Mouse (Mus musculus): ENCODE results near the gene Kdelr3. TPM values are rescaled to one million over a fixed set of nuclear protein-coding genes. Genes with fewer than 3 reads are reported as not detected.

Gene Kdelr3
- total RNA-seq (2014; fragmentation: Nextera tagmentation) (0.38 TPM in 1 of 2 replicates, not detected in the other), total RNA-seq (2017) (0.56 TPM in 1 of 2 replicates, not detected in the other)

DNA sequence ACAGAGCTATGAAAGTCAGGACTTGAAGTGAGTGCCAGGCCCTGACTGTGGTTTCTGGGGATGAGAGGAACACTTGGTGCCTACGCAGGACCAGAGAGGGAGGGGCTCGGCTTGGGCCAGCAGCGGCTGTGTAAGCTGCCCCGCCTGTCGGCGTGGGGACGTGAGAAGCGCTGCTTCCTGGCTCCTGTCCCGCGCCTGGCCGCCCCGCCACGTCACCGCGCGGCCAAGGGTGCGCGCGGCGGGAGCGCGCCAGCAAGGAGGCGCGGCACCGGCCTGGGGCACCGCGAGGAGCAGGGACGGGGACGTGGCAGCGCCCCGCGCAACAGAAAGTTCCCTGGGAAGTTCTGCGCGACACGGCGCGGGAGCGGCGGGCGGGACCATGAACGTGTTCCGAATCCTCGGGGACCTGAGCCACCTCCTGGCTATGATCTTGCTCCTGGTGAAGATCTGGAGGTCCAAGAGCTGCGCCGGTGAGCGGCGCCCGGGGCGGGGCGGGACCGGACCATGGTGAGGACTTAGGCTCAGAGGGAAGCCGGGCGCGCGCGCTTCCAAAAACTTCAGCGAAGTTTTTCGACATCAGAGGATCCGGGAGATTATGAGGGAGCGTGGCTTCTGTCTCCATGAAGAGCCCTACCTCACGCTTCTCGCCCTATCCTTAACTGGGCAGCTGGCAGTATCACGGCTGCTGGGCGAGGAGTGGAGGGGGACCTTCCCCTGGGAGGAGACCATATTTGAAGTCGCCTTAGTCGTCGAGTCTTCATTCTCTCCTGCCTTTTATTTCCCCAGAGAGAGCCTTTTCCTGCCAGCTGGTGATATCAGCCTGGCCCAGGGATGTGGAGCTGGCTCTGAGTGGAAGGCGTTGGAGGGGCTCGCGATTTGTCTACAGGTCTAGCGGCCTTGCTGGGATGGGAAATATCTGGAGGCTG lies at the start of gene Kdelr3:
TSS of gene Kdelr3 (plus strand) at position 241 of the 926 bp plus-strand sequence.
- ATAC-seq (replicated peaks; ENCODE audit: poor library complexity, severe bottlenecking) = peak; percentile 57

DNA sequence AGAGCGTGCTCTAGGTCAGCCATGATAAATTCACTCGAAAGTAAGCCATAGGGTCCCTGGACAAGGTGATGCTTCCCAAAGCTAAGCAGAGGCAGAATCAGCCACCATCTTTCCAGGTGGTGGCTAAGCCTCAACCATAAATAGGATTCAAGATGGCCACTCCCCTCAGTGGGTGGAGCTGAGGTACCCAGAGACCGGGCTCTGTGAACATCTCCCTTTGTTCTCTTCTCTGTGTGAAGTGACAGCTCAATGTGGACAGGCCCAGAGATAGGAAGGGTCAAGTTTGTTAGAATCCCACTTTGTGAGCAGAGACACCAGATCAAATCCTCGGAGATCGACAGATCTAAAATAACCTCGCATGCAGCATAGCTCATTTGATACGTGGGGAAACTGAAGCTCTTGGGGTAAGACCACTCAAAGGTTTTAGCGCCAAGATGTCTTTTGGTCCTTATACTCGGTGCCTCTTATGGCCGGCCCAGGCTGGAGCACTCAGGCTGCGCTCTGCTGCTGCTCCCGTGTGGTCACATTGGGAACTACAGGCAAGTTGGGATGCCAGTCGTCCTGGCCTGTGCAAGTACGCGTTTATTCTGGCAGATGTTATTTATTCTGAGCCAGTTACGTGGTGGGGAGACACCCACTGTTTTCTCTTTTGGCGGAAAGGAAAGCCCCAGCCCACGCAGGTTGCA lies 49.5 kb upstream of the Kdelr3 start:
- ATAC-seq (replicated peaks; ENCODE audit: poor library complexity, severe bottlenecking) = peak; percentile 89

DNA sequence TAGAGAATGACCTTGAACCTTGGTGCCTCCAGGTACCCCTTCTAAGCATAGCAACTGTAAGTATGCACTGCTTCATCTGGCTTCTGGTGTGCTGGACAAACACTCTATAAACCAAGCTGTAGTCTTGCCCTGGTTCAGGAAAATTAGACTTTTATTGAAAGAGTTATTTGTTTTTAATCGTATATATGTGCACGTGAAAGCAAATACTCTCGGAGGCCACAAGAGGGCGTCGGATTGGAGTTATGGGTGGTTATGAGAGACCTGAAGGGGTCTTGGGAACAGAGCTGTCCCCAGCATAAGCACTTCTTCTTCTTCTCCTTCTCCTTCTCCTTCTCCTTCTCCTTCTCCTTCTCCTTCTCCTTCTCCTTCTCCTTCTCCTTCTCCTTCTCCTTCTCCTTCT lies 46.6 kb upstream of the Kdelr3 start:
- no peak for ATAC-seq (replicated peaks; ENCODE audit: poor library complexity, severe bottlenecking)

DNA sequence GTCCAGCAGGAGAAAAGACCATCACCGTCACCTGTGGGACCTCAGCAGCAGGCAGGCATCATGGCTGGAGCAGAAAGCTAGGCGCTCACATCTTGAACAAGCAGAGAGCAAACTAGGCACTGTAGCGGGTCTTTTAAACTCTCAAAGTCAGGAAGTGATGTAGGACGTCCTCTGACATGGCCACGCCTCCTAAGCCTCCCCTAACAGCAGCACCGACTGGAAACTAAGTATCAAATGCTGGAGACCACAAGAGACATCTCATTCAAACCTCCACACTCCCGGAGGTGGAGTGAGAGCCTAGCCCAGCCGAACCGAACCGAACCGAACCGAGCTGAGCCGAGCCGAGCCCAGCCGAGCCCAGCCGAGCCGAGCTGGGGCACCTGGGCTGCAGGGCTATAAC lies 45.6 kb upstream of the Kdelr3 start:
- ATAC-seq (replicated peaks; ENCODE audit: poor library complexity, severe bottlenecking) = no peak

DNA sequence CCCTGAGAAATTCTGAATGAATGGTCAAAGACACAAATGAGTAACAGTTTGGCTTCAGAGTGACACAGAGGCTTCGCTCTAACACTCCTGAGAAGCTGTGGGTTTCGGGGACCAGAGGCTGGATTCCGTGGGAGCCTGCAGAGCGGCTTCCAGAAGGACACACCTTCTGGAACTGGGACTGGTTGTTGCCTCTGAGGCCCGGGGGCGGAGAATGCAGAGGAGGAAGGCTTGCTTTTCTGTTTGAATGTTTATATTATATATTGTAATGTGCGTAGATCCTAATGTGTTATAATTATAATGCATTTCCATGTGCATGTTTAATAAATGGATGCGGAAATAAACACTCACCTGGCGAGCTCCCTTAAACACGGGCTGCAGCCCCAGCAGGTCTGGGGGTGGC lies 45.1 kb upstream of the Kdelr3 start:
- no peak for ATAC-seq (replicated peaks; ENCODE audit: poor library complexity, severe bottlenecking)

DNA sequence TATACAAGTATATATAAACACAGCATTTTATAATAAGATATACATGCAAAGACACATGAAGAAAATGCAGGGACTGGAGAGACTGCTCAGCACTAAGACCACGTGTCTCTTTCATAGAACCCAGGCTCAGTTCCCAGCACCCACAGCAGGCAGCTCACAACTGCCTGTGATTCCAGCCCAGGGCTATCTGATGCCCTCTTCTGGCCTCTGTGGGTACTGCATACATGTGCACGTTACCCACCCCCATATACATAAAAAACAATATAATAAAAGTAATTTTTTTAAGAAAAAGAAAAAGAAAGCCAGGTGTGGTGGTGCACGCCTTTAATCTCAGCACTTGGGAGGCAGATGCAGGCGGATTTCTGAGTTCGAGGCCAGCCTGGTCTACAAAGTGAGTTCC lies 43.2 kb upstream of the Kdelr3 start:
- no peak for ATAC-seq (replicated peaks; ENCODE audit: poor library complexity, severe bottlenecking)

DNA sequence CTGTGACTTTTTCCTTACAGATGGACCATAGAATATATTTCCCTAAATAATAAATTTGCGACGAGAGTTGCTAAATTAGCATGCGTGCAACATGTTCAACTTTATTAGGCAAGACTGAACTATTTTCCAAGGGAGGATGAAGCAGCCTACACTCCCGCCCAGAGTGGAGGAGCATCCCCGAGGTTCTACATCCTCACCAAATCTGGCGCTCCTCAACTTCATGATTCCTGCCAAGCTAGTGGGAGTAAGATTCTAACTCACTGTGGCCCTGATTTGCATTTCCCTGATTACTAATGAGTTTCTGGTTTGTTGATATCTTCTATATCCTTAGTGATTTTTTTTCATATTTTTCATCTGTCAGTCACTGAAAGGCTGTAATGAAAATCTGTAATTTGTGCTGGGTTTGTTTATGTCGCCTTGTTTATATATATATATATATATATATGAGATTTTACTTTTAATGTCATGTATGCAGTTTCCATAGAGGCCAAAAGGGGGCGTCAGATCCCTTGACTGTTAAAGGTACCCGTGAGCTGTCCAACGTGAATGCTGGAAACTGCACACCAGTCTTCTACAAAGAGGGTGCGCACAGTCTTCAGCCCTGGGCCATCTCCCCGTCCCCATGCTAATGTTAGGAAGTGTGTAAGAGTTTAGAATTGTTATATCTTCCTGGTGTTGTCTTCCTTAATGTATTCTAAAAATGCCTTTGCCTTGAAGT lies 42.4 kb upstream of the Kdelr3 start:
- no peak for ATAC-seq (replicated peaks; ENCODE audit: poor library complexity, severe bottlenecking)

DNA sequence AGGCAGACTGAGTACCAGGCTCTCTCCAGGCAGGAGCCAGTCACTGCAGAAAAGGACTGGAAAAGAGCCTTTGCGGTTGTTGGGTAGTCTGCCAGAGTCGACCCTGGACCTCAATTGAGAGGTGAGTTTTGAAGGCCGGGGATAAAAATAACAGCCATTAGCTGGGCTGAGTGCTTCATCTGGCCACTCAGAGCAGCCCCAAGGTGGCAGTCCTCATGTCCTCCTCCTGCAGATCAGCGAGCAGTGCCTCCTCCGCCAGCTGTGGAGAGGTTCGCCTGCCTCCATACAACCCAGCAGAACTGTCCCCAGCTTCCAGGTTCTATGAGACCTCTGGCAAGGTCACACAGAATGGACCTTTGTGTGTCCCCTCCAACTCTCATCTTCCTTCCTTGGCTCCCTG lies 39.0 kb upstream of the Kdelr3 start:
- ATAC-seq (replicated peaks; ENCODE audit: poor library complexity, severe bottlenecking) = no peak

DNA sequence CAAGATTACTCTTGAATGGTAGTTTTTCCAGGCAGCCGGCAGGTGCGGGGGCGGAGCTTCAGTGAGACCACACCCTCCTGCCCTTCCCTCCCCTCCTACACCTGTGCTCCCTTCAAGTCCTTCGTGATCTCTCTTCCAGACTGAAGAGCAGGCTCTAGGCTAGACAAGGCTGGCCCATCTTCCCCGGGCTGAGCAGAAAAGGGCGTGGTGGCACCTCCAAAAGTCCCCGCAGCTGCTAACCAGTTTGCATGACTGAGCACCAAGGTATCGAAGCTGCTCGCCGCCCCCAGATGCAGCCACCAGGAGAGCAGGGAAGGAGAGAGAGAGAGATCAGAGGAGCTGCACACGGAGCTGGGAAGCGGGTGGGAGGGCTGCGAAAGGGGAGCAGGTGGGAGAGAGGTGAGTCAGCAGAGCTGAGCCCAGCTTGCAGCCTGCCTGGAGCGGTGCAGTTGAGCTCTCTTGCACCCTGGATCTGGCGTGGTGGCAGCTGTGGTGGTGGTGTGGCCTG lies 35.0 kb upstream of the Kdelr3 start:
- no peak for ATAC-seq (replicated peaks; ENCODE audit: poor library complexity, severe bottlenecking)

DNA sequence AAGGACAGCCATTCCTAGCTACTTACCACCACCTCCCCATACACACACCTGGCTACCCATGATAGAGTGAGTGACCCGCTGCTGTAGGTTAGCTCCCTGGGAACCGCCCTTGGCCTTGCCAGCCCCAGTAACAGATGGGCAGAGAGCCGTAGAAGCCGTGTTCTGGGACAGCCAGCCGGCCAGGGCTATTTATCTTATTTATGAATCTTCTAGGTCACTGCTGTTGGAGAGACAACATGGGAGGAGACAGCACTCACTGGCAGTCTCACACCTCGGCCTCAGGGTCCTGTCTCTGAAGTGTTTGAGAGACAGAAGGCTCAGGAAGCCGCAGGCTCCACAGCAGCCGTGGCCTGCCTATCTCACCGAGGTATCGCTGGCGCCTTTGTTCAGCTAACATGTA lies 26.7 kb upstream of the Kdelr3 start:
- no peak for ATAC-seq (replicated peaks; ENCODE audit: poor library complexity, severe bottlenecking)

DNA sequence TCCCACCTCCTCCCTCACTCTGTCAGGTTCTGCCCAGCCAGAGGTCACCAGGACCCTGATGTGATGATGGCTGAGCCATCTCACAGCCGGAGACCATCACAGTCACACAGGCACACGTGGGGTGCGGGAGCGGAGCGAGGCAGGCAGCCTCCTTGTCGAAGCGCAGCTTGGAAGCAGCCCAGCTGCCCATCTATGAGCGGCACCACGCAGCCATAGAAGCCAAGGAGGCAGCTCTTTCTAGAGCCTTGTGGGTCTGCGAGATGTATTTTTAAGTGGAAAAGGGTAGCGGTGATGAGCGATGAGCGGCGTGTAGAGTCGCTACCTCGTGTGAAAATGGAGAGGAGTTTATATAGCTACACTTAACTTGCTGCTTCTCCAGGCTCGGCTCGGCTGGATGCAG lies 22.7 kb upstream of the Kdelr3 start:
- ATAC-seq (replicated peaks; ENCODE audit: poor library complexity, severe bottlenecking) = no peak

DNA sequence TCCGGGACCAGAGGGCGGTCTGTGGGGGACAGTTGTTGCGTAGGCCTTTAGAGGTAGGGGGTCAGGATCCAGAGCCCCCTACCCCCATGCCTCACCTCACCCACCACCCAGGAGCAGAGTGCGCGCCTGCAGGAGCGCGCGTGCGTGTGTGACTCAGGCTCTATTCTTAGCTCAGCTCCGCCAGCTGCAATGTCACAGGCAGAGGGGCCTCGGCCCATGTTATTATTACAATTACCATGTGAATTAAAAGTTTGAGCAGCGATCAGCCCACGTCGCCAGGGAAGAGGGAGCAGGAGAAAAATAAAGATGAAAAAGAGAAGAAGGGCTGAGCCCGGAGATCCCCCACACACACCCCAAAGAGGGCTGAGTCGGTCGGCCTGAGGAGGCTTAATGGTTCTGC lies 16.1 kb upstream of the Kdelr3 start:
- ATAC-seq (replicated peaks; ENCODE audit: poor library complexity, severe bottlenecking) = no peak

DNA sequence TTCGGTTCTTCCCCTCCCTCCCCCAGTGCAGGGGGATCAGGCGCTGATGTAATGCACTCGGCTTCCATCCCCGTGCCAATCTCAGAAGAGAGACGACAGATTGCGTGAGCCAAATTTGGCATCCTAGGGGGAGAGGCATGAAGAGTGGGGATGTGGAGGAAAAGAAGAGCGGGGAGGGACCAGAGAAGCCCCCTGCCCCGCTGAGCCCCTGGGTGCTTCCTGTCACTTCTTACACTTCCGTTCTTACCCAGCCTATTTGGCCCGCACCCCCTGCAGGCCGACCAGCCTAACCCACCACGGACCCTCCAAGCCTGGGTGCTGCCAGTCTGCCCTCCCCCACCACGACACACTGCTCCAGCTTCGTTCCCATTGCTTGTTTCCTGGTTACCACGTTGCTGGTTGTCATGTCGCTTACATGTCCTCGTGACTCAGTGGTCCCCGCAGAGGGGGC lies 13.3 kb upstream of the Kdelr3 start:
- no peak for ATAC-seq (replicated peaks; ENCODE audit: poor library complexity, severe bottlenecking)

DNA sequence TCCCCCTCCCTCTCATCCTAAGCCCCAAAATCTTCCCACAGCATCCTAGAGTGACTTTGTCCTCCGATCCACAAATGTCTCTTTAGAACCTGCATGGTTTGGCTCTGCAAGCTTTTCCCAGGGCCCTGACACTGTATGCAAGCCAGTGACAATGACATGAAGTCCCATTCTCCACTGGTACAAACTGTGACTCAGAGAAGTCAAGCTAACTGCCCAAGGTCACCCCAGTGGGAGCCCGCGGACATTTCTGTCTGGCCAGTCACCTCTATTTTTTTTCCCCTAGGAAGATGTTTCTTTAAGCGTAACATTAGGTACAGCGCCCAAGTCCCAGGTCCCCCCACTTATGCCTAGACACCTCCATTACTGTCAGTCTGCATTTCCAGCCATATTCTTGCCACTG lies 12.8 kb upstream of the Kdelr3 start:
- no peak for ATAC-seq (replicated peaks; ENCODE audit: poor library complexity, severe bottlenecking)

DNA sequence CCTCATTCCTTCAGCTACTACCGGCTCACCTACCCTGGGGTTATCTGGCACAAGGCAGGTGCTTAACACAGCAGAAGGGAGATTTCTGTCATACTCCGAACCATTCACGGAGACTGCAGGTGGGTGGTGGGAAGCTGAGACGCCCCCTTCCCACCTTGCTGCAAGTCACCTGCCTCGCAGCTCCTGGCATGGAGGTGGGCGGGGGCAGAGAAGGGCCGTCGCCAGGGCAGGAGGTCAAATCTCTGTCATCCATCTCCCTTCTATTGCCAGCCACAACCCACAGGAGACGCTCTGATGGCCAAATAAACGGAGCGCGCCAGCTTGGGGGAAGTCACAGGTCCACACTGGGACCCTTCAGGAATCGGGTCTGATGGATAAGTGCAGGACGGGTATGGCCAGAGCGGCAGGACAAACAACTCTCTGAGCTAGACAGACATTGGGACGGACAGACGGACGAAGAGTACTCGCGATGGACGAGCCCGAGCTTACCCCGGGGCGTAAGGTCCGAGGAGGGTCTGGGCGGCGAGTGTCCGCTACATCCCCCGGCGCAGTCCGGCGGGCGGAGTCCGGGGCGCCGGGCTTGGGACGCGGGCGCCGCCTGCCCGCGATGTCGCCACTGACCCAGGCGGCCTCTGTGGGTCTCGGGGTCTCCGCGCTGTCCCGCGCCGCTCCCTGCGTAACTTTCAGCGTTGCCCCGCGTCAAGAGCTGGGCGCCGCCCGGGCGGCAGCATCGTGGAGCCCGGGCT lies 11.3 kb upstream of the Kdelr3 start, which contains the start of gene Kcnj4:
TSS of gene Kcnj4 (minus strand) at position 535 of the 746 bp plus-strand sequence.
- no peak for ATAC-seq (replicated peaks; ENCODE audit: poor library complexity, severe bottlenecking)

DNA sequence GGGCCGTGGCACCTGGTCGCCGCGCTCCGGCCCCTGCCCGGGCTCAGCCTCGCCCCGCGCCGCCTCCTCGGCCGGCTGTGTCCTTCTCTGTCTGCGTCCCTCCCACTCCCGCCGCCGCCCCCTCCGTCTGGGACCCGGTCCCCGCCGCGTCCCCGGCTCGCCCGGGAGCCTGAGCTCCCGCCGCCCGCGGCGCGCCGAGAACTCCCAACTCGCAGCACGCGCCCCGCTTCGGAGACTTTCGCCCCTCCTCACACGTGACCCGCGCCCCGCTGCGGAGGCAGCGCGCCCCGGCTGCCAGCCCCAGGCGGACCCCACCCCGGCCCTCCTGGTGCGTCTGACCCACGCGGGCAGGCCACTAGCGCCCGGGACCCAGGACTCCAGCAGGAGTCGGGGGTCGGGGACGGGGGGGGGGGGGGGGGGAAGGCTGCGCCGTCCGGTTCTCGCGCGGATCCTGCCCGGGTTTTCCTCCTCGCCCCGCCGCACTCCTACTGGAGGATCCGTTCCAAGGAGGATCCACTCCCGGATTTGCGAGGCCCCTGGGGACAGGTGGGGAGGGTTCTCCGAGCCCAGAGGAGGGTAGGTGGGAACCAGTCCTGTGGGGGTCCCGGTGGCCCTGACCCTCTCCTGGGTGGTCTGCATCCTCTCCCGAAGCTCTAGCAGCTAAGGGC lies 10.5 kb upstream of the Kdelr3 start:
- peak; percentile 39; the same call in 1 of the 2 replicates for ATAC-seq (replicated peaks; ENCODE audit: poor library complexity, severe bottlenecking)

DNA sequence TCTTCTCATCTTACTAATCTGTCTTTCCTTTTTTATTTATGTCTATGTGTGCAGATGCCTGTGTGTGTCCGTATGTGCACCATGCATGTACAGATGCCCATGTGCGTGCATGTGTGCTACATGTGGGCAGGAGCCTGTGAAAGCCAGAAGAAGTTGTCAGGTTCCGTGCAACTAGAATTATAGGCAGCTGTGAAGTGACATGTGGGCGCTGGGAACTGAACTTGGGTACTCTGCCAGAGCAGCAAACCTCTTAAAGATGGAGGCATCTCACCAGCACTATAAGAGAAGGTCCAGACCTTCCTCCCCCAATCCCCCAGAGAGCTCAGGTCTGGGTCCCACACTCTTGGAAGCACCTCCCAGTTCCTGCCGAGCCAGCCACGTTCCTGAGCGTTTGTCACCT lies 9.8 kb upstream of the Kdelr3 start:
- no peak for ATAC-seq (replicated peaks; ENCODE audit: poor library complexity, severe bottlenecking)

DNA sequence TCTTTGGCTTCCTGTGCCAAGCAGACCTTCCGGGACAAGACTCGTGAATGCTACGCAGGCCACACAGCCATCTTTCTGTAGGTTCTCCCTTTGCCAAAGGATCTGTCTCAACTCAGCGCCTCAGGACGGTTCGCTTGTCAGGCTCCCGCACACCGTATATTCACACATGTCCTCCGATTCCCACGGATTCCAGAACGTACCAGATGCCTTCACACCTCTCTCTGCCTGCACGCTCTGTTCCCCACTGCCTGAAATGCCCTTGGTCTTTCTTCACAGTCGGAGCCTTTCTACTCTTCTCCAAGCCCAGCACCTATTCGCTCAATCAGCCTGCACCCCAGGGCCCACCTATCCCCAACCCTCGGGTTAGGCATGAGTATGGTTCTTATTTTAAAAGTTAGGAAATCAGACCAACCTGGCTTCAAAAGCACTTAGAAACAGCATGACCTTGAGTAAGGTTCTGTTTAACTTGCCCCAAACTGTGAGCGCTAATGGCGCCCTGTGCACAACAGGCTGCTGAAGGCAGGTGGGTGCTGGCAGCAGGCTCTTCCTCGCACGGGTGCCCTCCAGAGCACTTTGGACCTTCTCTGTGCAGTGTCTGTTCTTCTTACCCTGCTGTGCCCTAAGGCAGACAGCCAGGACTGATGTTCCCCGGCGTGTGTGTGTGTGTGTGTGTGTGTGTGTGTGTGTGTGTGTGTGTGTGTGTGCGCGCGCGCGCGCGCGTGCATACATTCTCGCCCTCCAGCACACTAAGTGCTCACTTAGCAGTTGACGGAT lies 9.0 kb upstream of the Kdelr3 start:
- no peak for ATAC-seq (replicated peaks; ENCODE audit: poor library complexity, severe bottlenecking)

DNA sequence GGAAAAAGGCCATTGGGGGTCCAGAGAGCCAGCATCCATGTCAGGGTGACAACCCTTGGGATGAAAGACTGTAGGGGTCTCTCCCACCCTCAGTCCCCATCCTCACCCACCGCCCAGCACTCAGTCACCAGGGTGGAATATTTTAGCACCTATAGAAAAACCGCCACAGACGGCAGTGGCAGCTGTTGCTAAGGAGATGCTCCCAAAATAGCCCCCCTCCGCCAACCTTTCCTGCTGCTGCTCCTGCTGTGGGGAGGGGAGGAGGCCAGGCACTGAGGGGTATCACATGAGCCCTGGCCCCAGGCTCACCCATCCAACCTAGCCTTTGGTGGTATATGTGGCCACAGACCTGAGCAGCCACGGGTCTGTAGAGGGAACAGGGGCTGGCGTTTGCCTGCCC lies 6.2 kb upstream of the Kdelr3 start:
- no peak for ATAC-seq (replicated peaks; ENCODE audit: poor library complexity, severe bottlenecking)

Data from granulocyte monocyte progenitor cell, adult 5-6 weeks (primary cell).